Mouse (Mus musculus) thymus, postnatal 14 days (tissue): Measurements from ENCODE around the gene Adamts3.

Source experiments
- DNase-seq: peaks from one replicate; pipeline ENCODE4 v3.0.0; 2021

Gene Adamts3

DNA sequence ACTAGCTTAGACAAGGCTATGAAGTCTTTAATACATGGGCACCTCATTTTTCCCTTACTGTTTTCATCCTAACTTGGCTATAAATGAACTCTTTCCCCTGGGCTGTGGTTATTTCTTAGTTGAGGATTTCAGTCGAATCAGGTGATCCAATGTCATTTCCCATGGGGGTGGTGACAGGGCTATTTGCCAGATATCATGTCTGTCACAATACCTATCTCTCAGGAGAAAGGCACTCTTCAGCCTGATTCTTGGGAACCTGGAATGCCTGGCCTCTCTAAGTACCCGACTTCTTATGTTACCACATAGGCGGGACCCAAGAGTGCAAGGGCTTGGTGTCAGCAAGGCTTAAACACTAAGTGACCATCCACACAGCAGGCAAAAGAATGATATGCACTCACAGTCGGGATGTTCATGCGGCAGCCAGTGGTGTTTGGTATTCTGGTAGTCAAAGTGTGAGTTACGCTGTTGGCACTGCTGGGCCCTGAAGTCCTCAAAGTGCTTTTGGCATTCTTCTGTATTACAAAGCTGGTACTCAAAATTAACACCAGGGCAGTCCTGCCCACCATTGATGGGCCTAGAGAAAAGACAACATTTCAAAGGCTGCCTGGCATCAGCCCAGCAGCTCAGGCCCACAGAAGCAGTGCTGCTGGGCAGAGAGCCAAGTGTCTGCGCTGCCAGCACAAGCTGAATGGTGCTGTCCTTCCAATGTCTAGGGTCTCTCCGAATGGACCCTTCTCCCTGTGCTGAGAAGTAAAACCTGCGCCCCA lies 181.7 kb downstream of the Adamts3 start:
- no peak for DNase-seq

DNA sequence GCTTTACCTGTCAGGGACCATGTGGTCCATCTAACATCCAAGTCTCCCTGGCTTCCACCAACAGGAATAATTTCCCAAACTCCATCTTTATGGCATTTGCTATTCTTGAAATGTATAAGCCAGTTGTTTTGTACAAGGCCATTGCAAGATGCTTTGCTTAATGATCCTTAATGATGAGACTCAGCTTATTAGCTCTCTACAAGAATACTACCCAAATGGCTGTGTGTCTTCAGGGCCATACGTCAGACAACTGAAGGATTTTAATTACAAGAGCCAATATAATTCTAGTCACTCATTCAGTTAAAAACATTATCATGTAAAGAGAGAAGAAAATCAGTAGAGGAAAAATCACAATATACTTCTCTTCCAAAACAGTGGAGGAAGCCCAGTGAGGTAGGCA lies 195.3 kb downstream of the Adamts3 start:
- DNase-seq, result no peak

DNA sequence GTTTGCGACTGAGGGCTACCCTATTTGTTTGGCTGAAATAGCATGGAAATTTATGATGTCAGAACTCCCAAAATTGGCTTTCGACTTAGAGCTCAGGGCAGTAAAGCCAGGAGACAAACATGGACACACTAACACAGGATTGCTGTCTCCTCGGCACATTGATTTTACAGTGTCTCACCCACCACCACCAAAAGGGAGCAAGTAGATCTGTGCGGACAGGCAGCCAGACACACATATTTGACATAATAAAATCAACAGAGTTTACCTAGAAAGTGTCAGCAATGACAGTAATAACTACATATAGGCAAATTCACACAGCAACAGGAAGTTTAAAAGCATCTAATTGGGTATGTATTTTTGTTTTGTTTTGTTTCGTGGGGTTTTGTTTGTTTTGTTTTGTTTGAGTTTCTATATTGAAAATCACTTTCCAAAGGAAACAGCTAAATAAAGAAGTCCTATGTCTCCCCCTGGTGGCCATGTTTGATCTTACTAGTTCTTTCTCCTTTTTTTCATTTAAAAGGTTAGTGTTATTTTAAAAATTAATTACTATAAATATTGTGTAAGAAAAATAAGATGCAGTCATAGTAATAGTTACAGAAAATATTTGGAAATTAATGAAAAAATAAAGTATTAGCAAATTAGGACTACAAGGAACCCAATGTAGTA lies 203.1 kb downstream of the Adamts3 start:
- DNase-seq, result peak; percentile 45

DNA sequence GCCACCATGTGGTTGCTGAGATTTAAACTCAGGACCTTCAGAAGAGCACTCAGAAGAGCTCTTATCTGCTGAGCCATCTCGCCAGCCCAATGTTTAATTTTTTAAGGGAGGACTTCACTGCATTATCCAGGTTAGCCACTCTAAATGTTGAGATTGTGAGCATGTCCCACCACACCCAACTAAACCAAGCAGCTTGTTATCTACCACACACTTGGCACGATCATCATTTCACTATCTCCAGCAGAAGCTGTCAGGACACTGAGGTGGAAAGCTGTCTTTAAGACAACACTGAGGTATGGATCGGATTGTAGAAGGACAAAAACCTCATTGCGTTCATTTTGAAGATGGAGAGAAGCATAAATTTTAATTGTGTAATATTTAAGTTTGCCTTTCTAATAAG lies 205.0 kb downstream of the Adamts3 start:
- no peak for DNase-seq

DNA sequence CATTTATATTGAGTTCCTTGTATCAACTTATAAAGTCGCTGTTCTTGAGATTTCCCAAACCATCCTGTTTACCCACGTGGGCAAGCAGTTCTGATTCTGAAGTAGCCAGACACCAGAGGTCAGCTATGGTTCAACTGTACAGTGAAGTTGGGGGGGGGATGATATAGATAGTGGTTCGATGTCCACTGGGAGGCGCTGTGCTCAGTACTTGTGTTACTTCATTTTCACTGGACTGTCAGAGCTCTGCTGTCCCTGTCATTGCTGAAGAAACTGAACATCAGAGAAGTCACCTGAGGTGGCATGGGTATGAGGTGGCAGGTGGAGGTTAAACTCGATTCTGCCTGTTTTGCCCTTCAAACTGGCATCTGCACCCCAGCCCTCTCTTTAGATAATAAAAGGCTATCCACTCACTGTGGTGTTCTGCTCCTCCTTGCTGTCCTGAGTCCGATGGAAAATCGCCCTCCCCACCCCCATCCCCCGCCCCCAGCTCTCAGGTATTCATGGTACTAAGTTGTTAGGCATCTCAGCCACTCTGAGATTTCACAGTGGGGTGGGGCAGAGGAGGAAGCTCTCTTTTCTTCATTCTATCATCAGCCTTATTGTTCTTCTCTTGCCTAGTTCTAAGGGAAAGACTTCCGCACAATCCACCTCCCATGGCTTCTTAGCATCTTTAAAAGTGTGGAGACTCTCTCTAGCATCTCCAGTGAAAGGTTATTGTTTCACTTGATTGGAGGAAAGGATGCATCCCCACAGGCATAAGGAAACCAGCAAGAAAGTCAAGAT lies 208.9 kb downstream of the Adamts3 start:
- DNase-seq, result no peak

DNA sequence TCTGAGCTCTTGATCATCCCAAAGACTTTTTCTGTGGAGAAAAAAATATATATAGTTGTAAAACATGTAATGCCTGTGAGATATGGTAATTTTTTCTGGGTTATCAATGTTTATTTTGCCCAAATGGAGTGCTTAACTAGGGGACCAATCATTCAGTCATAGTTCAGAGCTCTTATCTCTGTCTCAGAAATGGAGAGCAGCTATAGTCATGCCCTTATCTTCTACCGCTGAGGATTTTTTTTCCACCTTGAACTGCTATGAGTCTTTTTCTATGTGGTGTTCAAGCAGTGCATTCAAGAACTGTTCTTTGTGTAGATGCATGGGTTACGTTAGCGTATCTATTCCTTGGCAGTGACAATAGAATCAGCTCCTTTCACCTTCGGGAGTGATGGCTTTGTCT lies 210.2 kb downstream of the Adamts3 start:
- DNase-seq, result no peak

DNA sequence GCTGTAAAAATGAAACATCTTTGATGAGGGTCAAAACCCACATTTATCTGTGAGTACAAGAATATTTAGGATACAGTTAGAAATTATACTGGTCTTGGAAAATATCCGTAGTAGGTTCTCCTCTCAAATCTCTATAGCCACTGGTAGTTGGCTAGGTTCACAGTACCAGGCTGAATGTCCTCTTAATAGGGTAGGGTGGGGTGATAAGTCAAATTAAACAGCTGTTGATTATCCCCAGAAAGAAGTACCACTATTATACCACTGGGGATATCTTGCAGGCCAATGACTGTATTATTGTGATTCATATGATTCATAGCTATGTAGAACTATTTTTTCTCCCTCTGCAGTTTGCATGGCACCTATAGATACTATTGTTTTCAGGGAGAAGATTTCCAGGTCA lies 228.8 kb downstream of the Adamts3 start:
- DNase-seq, result no peak

DNA sequence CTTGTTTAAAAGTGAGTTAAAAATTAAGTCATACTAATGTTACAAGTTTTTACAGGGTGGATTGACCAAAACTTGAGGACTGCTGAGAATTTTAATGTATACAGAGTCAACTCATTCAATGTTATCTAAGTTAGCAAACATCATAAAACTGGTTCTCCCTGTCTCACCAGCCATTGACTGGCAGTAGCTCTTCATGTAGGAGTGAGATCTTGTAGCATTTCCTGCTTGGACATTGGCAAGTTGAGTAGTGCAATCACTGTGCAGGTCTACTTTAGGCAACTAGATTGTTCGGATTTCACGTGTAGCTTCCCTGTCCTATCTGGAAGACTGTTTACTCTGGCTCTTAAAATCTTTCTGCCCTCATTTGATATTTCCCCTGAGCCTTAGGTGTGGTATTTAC lies 229.3 kb downstream of the Adamts3 start:
- DNase-seq, result no peak

DNA sequence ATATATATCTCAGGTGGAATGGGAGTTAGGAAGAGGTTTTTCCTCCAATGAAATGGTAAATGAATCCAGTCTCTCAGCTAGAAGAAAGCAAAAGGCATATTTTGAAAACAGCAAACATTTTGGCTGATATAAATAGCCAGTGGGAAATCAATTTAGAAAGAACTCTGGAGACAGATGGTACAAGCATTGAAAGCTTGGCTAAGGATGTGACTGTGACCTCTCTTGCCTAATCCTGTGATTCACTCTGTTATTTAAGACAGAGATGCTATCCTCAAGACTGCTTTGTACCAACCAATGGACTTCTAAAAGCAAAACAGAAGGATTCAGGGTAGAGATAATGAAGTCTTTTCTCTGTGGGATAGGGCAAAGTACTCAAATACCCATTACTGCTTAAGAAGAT lies 236.2 kb downstream of the Adamts3 start:
- DNase-seq, result no peak

DNA sequence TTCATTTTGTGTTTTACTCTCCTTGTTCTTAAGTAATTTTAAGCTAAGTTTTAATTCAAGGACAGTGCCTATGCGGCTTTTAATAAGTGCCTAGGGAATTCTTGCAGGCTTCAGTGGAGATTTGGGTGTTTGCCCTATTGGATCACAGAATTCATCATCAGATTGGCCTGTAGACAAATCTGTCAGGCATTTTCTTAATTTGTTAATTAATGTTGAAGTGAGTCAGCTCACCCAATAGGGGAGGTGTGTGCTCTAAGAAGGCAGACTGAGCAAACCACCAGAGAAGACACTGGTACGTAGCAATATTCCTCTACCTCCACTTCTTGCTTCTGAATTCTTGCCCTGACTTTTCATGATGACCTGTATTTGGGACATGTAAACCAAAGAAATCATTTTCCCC lies 247.7 kb downstream of the Adamts3 start:
- DNase-seq, result no peak

DNA sequence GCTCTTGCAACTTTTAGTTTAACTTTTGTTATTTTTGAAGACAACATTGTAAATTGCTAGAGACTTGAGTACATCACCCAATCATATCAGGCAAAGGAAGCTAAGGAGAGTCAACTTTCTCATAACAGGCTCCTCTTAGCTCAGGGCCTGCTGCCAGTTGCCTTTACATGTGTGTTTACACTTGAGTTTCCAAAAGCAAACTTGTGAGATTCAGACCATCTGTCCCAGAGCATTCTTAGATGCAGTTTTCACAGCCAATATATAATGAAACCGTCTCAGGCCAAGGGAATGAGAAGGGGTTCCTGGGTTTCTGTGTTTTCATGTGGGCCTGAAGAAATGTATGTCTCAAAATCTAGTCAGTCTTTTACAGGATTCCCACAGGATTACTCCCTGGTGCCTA lies 251.5 kb downstream of the Adamts3 start:
- DNase-seq, result no peak
